Mouse (Mus musculus) adrenal gland, postnatal 10 days (tissue): Measurements from ENCODE around the gene Sh3kbp1. TPM values are rescaled to one million over a fixed set of nuclear protein-coding genes. Genes with fewer than 3 reads are reported as not detected.
A peak's percentile ranks its signal among the peaks of the same experiment; 100 is the strongest.

Source experiments
- DNase-seq: peaks from one replicate; pipeline ENCODE4 v3.0.0; 2021; ENCODE audit warnings: mixed read lengths
- total RNA-seq, 2 experiments: library from RNA; stranded (reverse); gene quantifications; 2 replicates each; pipeline ENCODE4 v1.2.3; 2021

Sh3kbp1 gene
- total RNA-seq, 2 experiments from 2014 or later = 52.6 to 58.7 TPM

GRCm38 (mm10) chrX:159928165-159928564 lies 301.1 kb downstream of the Sh3kbp1 start:
- DNase-seq = no peak

GRCm38 (mm10) chrX:159928834-159929233 lies 301.8 kb downstream of the Sh3kbp1 start:
- DNase-seq = no peak

DNA sequence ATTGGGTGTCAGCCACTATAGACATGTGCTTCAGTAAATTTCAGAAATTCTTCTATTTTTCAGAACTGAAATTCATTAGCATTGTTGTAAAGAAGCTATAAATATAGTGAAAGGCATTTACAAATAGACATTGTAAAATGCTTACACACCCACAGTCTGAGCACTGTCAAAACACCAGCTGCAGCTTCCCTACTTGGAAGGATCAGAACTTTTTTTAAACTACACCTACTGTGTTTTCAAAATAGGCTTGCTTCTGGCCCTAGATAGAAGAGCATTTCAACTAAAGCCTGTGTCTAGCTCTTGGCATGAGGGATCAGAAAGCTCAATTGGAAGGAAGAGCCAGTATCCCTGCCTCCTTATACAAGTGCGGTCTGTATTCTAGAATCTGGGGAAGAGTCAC lies 305.0 kb downstream of the Sh3kbp1 start:
- DNase-seq = no peak

GRCm38 (mm10) chrX:159942569-159942968 lies 315.5 kb downstream of the Sh3kbp1 start:
- no peak for DNase-seq

DNA sequence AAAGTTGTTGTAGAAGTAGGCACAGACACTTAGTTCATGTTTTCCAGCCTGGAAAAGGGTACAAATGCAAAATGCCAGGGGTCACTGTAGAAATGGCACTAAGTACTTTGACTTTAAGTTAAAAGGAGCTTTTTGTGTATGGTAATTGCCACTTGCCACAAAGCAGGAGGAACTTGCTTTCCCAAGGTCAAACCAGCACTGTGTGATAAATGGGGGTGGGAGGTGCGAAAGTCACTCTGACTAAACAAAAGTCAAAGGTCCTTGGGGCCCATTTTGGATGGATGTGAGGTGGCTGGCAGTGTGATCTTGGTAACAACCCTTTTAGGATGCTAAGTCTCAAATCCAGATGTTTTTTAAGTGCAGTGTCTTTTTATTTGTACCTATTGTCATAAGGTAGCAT lies 316.5 kb downstream of the Sh3kbp1 start:
- DNase-seq = no peak

- no peak for DNase-seq
Measured at GRCm38 (mm10) chrX:159953546-159954429, 326.7 kb downstream of the Sh3kbp1 start.

DNA sequence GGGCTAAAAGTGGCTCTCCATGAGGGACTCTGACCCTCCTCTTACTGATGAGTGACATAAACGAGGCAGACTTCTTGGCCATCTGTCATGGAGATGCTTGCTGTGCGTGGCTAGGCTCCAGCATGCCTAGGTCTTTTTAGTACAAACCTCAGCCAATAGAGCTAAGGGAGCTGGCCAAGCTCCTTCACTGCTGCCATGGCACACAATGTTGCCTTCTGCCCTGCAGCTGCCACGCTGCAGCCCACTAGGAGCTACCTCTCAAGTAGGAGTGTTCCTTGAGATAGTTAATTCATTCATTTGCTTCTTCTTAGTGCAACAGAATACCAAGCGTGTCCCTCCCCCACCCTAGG lies 327.3 kb downstream of the Sh3kbp1 start:
- DNase-seq = no peak

DNA sequence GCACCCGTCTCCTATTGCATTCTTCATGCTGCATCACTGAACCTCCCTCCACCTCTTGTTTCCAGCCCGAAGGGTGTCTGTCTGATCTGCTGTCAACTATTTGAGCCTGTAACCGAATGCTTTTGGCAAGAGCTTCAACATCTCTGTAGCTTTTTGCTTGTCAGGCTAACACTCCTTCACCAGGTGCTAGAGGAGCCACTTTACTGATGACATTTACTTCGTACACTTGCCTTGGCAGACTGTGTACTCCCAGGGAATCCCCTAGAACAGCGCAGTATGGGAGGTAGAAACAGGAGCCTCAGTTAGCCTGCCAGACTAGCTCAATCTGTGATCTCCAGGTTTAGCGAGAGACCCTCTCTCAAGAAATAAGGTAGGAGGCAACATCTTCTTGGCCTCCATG lies 328.4 kb downstream of the Sh3kbp1 start:
- DNase-seq = no peak

DNA sequence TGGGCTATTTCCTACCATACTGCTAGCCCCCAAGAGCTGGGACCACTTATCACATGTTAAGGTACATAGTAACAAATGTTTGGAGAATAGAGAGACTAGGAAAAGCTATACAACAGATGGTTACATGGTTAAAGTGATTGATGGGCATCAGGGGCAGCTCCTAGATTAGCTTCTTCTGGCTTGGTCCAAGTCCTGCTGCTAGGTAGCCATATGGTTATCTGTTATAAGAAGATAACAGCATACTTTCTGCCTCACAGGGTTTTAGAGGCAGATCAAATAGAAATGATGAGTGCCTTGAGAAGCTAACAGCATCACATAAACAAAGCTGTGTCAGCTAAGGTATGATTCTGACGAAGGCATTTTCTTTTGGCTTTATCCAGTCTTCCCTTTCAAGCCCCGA lies 334.3 kb downstream of the Sh3kbp1 start:
- no peak for DNase-seq

DNA sequence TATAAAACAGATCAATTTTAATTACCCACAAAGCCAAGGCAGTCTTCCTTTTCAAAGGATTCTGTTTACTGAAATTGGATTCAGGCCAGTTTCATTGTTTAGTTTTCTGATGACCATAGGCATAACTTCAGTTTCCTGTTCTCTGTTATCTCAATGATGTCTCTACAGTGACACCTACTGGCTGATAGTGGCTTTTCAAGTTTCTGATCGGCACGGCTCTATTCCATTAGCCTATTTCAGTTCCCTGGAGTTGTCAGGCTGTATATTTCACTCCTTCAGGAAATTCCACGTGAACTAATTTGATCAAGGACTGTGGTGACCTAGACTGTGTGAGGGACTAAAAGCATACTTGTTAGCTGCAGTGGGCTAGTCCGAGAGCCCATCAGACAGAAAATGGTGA lies 336.2 kb downstream of the Sh3kbp1 start:
- DNase-seq = peak; percentile 62

DNA sequence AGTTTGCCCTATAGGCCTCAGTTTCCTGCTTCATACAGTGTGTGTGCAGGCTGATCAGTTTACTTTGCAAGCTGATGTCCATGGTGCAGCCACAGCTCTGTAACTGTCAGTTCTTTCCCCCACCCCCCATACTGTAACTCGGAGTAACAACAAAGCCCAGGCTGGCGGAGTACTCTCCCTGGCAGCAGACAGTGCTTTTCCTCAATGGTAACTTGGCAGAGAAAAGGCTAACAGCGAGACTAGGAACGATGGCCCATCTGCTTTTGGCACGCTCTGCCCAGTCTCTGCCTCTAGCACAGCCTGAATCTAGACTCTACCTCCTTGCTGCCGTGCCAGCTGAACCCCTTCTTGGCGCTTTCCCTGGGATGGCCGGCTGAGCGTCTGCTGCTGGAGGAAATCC lies 336.9 kb downstream of the Sh3kbp1 start:
- DNase-seq = no peak

GRCm38 (mm10) chrX:159969025-159969424 lies 342.0 kb downstream of the Sh3kbp1 start:
- DNase-seq = no peak

GRCm38 (mm10) chrX:159971091-159971779 lies 344.2 kb downstream of the Sh3kbp1 start:
- DNase-seq = no peak

DNA sequence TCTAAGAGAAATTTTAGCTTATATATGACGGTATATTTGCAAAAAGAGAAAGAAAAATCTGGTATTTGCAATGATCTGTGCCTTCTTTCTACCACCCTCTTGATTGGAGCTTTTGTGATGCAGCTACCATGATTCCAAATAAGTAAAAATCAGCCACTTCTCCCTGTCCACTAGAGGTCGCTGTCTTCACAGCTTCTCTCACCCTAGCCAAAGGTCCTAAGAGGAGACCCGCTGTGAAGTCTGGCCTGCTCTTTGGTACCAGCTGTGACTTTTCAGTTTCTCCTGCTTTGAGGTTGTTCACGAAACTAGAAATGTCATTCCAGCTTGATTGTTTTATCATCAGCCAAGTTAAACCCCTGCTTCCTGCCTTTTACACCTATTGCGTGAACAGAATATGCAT lies 346.7 kb downstream of the Sh3kbp1 start:
- peak; percentile 13 for DNase-seq

DNA sequence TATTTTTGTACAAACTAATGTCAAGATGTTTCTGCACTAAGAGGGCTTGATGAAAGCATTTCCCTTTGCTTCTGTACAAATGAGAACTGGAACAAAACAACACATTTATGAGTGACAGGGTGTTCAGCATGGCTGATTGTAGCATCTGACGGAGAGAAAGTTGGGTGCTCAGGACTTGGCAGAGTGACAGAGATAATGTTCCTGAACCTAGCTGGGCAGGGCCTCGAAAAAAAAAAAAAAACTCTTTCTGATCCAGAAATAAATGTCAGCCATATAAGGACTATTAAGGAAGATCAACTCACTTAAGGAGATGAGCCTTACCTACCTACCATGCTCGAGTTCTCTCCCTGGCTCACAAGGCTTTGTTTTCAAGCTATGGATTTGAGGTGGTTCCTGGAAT lies 349.2 kb downstream of the Sh3kbp1 start:
- no peak for DNase-seq

DNA sequence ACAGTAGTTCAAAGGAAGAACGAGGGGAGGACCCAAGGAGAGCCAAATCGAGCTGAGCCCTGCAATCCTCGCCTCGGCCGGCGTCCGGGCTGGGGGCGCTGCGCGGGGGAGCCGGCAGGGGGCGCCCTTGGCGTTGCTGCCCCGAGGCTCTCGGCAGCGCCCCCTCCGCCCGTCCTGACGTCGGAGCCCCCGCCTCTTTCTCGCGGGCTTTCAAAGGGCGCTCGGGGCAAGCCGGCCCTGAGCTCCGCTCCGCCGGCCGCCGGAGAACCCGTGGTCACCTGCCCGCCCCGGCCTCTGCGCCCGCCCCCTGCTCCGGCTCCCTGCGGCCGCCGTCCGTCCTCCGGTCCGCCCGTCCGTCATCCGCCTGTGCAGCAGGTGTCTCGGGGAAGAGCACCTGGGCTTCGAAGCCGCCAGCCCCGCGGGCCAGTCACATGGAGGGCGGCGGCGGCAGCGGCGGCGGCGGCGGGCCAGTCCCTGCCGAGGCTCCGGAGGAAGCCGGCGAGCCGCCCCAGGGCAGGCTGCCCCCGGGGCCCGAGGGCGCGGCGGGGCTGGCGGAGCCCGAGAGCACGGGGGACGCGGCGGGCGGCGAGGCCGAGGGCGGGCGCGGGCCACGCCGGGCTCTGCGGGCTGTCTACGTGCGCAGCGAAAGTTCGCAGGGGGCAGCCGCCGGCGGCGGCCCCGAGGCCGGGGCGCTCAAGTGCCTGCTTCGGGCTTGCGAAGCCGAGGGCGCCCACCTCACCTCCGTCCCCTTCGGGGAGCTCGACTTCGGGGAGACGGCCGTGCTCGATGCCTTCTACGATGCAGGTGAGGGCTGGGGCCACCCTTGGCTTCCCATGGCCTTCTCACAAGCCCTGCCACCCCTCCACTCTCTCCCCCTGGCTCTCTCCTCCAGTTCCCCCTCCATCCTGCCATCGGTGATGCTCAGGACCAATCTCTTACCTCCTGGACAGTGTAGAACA lies 361.2 kb downstream of the Sh3kbp1 start, which contains the start of gene Map3k15:
TSS of gene Map3k15 (plus strand) at position 432 of the 959 bp plus-strand sequence.
- peak; percentile 79 for DNase-seq

DNA sequence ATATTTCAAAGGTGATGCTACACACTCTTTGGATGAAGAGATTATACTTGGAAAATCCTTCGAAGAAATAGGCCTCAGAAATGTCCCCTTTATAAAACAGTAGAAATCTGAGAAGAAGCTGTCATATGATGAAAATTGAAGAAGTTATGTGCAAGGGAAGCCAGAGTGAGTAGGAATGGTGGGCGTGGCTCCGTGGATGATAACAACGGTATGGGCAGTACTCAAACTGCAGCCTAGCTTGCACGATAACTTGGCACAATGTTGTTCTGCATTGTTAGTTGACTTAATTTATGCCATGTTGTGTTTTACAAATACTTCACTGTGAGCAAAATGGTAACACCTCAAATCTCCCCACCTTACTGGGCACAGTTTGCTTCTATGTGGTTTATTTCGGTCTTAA lies 368.7 kb downstream of the Sh3kbp1 start:
- DNase-seq = no peak

Other genes starting within 250 kb of the Sh3kbp1 start
- 1 to 10 TPM; 2.6 to 3.1 TPM for gene Map7d2, start 212.7 kb upstream of the Sh3kbp1 start, total RNA-seq
- 10 to 100 TPM in 1 of 2 experiments, 1 to 10 TPM in 1; 6.8 to 10.1 TPM for gene Bclaf3, start 100.6 kb upstream of the Sh3kbp1 start, total RNA-seq